Mouse (Mus musculus): ENCODE results near the gene Map7. TPM values are rescaled to one million over a fixed set of nuclear protein-coding genes. Genes with fewer than 3 reads are reported as not detected.

Map7 gene
- polyA plus RNA-seq, 1 experiment = 13.6 TPM

- Histone ChIP-seq H3K4me3 (replicated peaks; ENCODE audit: extremely low read depth, low read depth, low read length) (no peak overlapping the region), H3K4me1 (ENCODE audit: control insufficient read depth, insufficient read depth, low read length) (peaks cover 3% of the 10 kb centered on the region)
- WGBS = 94% methylated on average over 3 of the region's 3 CpGs
- TF ChIP-seq CTCF (IDR thresholded peaks at IDR 0.05; ENCODE audit: insufficient read depth, low read length) (no peak), POLR2A (IDR thresholded peaks at IDR 0.05; ENCODE audit: borderline replicate concordance, extremely low read depth, low read depth, low read length) (no peak)
- no peak for DNase-seq
Measured at GRCm38 (mm10) chr10:20235656-20236055, 87.4 kb downstream of the Map7 start.

GRCm38 (mm10) chr10:20236241-20236640 is 88.0 kb downstream of the Map7 start:
- Histone ChIP-seq H3K4me1 (ENCODE audit: control insufficient read depth, insufficient read depth, low read length) (peaks cover 3% of the 10 kb centered on the region), H3K4me3 (replicated peaks; ENCODE audit: extremely low read depth, low read depth, low read length) (no peak overlapping the region)
- WGBS = 93% methylated on average over 6 of the region's 6 CpGs
- TF ChIP-seq POLR2A (IDR thresholded peaks at IDR 0.05; ENCODE audit: borderline replicate concordance, extremely low read depth, low read depth, low read length) (no peak), CTCF (IDR thresholded peaks at IDR 0.05; ENCODE audit: insufficient read depth, low read length) (no peak)
- DNase-seq = no peak

GRCm38 (mm10) chr10:20238281-20238680 is 90.0 kb downstream of the Map7 start:
- TF ChIP-seq CTCF (IDR thresholded peaks at IDR 0.05; ENCODE audit: insufficient read depth, low read length) = no peak
- TF ChIP-seq POLR2A (IDR thresholded peaks at IDR 0.05; ENCODE audit: borderline replicate concordance, extremely low read depth, low read depth, low read length) = no peak
- 65% methylated on average over 5 of the region's 5 CpGs for WGBS
- no peak for DNase-seq

GRCm38 (mm10) chr10:20240858-20241257 is 92.6 kb downstream of the Map7 start:
- no peak for DNase-seq
- WGBS = 59% methylated on average over 6 of the region's 6 CpGs
- no peak for TF ChIP-seq POLR2A (IDR thresholded peaks at IDR 0.05; ENCODE audit: borderline replicate concordance, extremely low read depth, low read depth, low read length)
- TF ChIP-seq CTCF (IDR thresholded peaks at IDR 0.05; ENCODE audit: insufficient read depth, low read length) = no peak
- H3K4me3 ChIP-seq (replicated peaks; ENCODE audit: extremely low read depth, low read depth, low read length) = no peak overlapping the region
- no peaks in the 10 kb centered on the region for H3K4me1 ChIP-seq (ENCODE audit: control insufficient read depth, insufficient read depth, low read length)

More at GRCm38 (mm10) chr10:20238281-20238680, 90.0 kb downstream of the Map7 start:
- H3K4me1 ChIP-seq (ENCODE audit: control insufficient read depth, insufficient read depth, low read length) = peaks cover 2% of the 10 kb centered on the region
- no peak overlapping the region for H3K4me3 ChIP-seq (replicated peaks; ENCODE audit: extremely low read depth, low read depth, low read length)

- no peak overlapping the region for H3K4me3 ChIP-seq (replicated peaks; ENCODE audit: extremely low read depth, low read depth, low read length)
- 67% methylated on average over 7 of the region's 7 CpGs for WGBS
- no peak for DNase-seq
- H3K4me1 ChIP-seq (ENCODE audit: control insufficient read depth, insufficient read depth, low read length) = no peaks in the 10 kb centered on the region
- no peak for TF ChIP-seq CTCF (IDR thresholded peaks at IDR 0.05; ENCODE audit: insufficient read depth, low read length)
Measured at GRCm38 (mm10) chr10:20243321-20243720, 95.0 kb downstream of the Map7 start.

GRCm38 (mm10) chr10:20245082-20245481 is 96.8 kb downstream of the Map7 start:
- H3K4me1 ChIP-seq (ENCODE audit: control insufficient read depth, insufficient read depth, low read length) = no peaks in the 10 kb centered on the region
- TF ChIP-seq POLR2A (IDR thresholded peaks at IDR 0.05; ENCODE audit: borderline replicate concordance, extremely low read depth, low read depth, low read length) = no peak
- TF ChIP-seq CTCF (IDR thresholded peaks at IDR 0.05; ENCODE audit: insufficient read depth, low read length) = no peak
- WGBS = 83% methylated on average over 11 of the region's 11 CpGs

GRCm38 (mm10) chr10:20249091-20249490 is 100.8 kb downstream of the Map7 start:
- WGBS = 97% methylated on average over 10 of the region's 10 CpGs
- no peaks in the 10 kb centered on the region for H3K4me1 ChIP-seq (ENCODE audit: control insufficient read depth, insufficient read depth, low read length)
- TF ChIP-seq POLR2A (IDR thresholded peaks at IDR 0.05; ENCODE audit: borderline replicate concordance, extremely low read depth, low read depth, low read length) (no peak), CTCF (IDR thresholded peaks at IDR 0.05; ENCODE audit: insufficient read depth, low read length) (no peak)
- no peak for DNase-seq
- H3K4me3 ChIP-seq (replicated peaks; ENCODE audit: extremely low read depth, low read depth, low read length) = no peak overlapping the region

More at GRCm38 (mm10) chr10:20245082-20245481, 96.8 kb downstream of the Map7 start:
- DNase-seq = no peak
- H3K4me3 ChIP-seq (replicated peaks; ENCODE audit: extremely low read depth, low read depth, low read length) = no peak overlapping the region

- WGBS = 85% methylated on average over 8 of the region's 8 CpGs
- Histone ChIP-seq H3K4me3 (replicated peaks; ENCODE audit: extremely low read depth, low read depth, low read length) (no peak overlapping the region), H3K4me1 (ENCODE audit: control insufficient read depth, insufficient read depth, low read length) (no peaks in the 10 kb centered on the region)
- DNase-seq = no peak
- TF ChIP-seq POLR2A (IDR thresholded peaks at IDR 0.05; ENCODE audit: borderline replicate concordance, extremely low read depth, low read depth, low read length) (no peak), CTCF (IDR thresholded peaks at IDR 0.05; ENCODE audit: insufficient read depth, low read length) (no peak)
Measured at GRCm38 (mm10) chr10:20255579-20255978, 107.3 kb downstream of the Map7 start.

- no peak for DNase-seq
- WGBS = 83% methylated on average over 14 of the region's 14 CpGs
- no peaks in the 10 kb centered on the region for H3K4me1 ChIP-seq (ENCODE audit: control insufficient read depth, insufficient read depth, low read length)
- no peak overlapping the region for H3K4me3 ChIP-seq (replicated peaks; ENCODE audit: extremely low read depth, low read depth, low read length)
- no peak for TF ChIP-seq CTCF (IDR thresholded peaks at IDR 0.05; ENCODE audit: insufficient read depth, low read length)
- TF ChIP-seq POLR2A (IDR thresholded peaks at IDR 0.05; ENCODE audit: borderline replicate concordance, extremely low read depth, low read depth, low read length) = no peak
Measured at GRCm38 (mm10) chr10:20257054-20257643, 108.9 kb downstream of the Map7 start.
